Comparison of ENCODE assay signal across 21 mouse cellular contexts in the genomic region with DNA sequence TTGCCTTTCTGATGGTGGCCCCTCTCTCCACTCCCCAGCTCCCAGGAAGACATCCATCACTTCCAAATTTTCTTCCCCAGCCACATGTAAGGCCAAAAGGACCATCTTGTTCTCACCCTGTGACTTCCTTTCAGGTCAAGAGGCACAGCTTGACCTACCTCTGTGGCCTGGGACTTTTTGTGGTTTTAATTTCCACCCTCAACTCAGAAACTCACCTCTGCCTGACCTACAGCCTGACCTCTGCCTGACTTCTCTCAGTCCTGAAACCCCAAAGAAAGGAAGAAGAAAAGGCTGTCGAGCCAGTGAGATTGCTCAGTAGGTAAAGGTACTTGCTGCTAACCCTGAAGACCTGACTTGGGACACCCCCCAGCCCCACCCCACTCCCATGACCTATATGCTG.
DNase-seq lines count a peak whose midpoint lies in the region; ATAC-seq and TF ChIP-seq lines count a peak whose summit lies in the region.
"Had no signal": no experiment of that assay in that cellular context is flagged by ENCODE, and none has a peak within 500 bp of the region (broad histone marks: within the 10 kb centered on the region; RNA-seq: fewer than 3 reads in every experiment).

No protein-coding gene starts in this region.

- no peak overlapping the region for H3K9ac ChIP-seq in stomach, embryonic 15.5 days
- H3K9ac ChIP-seq in stomach, postnatal 0 days (ENCODE audit: low read length), result no peak overlapping the region
- H3K9ac ChIP-seq in CH12.LX (ENCODE audit: insufficient read depth, low read depth), result no peak overlapping the region

- no peak overlapping the region for H3K4me2 ChIP-seq in stomach, embryonic 15.5 days
- no peak overlapping the region for H3K4me2 ChIP-seq in stomach, postnatal 0 days (replicated peaks; ENCODE audit: low read depth)
- H3K4me2 ChIP-seq in CH12.LX (ENCODE audit: insufficient read depth, low read depth, poor library complexity, severe bottlenecking), result 0 out of 2 replicates have a peak overlapping the region, but pooled peaks have one; percentile 32

- no peak for ATAC-seq in stomach, embryonic 15.5 days (ENCODE audit: insufficient read depth, low FRiP score, low read depth)
- no peak for ATAC-seq in stomach, postnatal 0 days (ENCODE audit: low FRiP score, low TSS enrichment)
- ATAC-seq: activated CD4-positive, CD25-positive, alpha-beta regulatory T cell, adult 4 months; CD4-positive, CD25-positive, alpha-beta regulatory T cell, adult 4 months; Patski had no signal

- no peaks in the 10 kb centered on the region for H3K36me3 ChIP-seq in stomach, embryonic 15.5 days
- no peaks in the 10 kb centered on the region for H3K36me3 ChIP-seq in stomach, postnatal 0 days (ENCODE audit: control insufficient read depth, insufficient read depth, low read length)
- H3K36me3 ChIP-seq in CH12.LX (replicated peaks in 1 of 2; ENCODE audit: control insufficient read depth in 1 of 2, insufficient read depth in 1 of 2, low read length in 1 of 2), result no peaks in the 10 kb centered on the region
- H3K36me3 ChIP-seq: G1E had no signal

- no peak for TF ChIP-seq RAD21 in CH12.LX (IDR thresholded peaks at IDR 0.05; ENCODE audit: low read depth, low read length)

- intact Hi-C loops in left cerebral cortex, postnatal 25 days (cut with DNase I), result no loop called here
- intact Hi-C loops in left cerebral cortex, postnatal 36 days (cut with DNase I), result no loop called here

- WGBS in stomach, embryonic 15.5 days, result 38% methylated on average over 1 of the region's 1 CpGs
- 52% methylated on average over 1 of the region's 1 CpGs for WGBS in stomach, postnatal 0 days

- TF ChIP-seq EP300 in stomach, postnatal 0 days (optimal IDR thresholded peaks at IDR 0.05), result no peak
- TF ChIP-seq EP300 in CH12.LX (IDR thresholded peaks at IDR 0.05; ENCODE audit: low read length), result peak; percentile 84

- no peaks in the 10 kb centered on the region for H3K9me3 ChIP-seq in stomach, embryonic 15.5 days
- H3K9me3 ChIP-seq in stomach, postnatal 0 days (ENCODE audit: control insufficient read depth, low read length), result no peaks in the 10 kb centered on the region
- no peaks in the 10 kb centered on the region for H3K9me3 ChIP-seq in CH12.LX (replicated peaks; ENCODE audit: low read length)
- H3K9me3 ChIP-seq: G1E had no signal

- peaks cover 28% of the 10 kb centered on the region for H3K4me1 ChIP-seq in stomach, embryonic 15.5 days
- peaks cover 4% of the 10 kb centered on the region for H3K4me1 ChIP-seq in stomach, postnatal 0 days (replicated peaks; ENCODE audit: control insufficient read depth, insufficient read depth)
- peaks cover 43 to 79% of the 10 kb centered on the region in 2 experiments for H3K4me1 ChIP-seq in CH12.LX (ENCODE audit: control insufficient read depth in 1 of 2, insufficient read depth in 2 of 2)

- 0 out of 2 replicates have a peak overlapping the region, but pooled peaks have one; percentile 77 for H3K27ac ChIP-seq in stomach, embryonic 15.5 days
- H3K27ac ChIP-seq in stomach, postnatal 0 days (replicated peaks), result no peak overlapping the region
- H3K27ac ChIP-seq in CH12.LX (ENCODE audit: insufficient read depth, low read depth), result no peak overlapping the region

- in situ Hi-C loops in CH12.LX (cut with MboI; ENCODE audit: low pct_ligation_motif_present, low pct_unique_long_range_greater_than_20kb, low sequenced_read_pairs), result no loop called here

- H3K27me3 ChIP-seq in stomach, embryonic 15.5 days (replicated peaks), result no peaks in the 10 kb centered on the region
- no peaks in the 10 kb centered on the region for H3K27me3 ChIP-seq in stomach, postnatal 0 days (ENCODE audit: control insufficient read depth, insufficient read depth, low read length)
- H3K27me3 ChIP-seq in CH12.LX (replicated peaks), result no peaks in the 10 kb centered on the region
- H3K27me3 ChIP-seq: Patski had no signal

- no peaks in the 10 kb centered on the region for H3K79me2 ChIP-seq in CH12.LX (replicated peaks; ENCODE audit: control insufficient read depth, extremely low read depth, insufficient read depth, poor library complexity, severe bottlenecking)

- DNase-seq in stomach, postnatal 0 days (ENCODE audit: low spot score), result no peak
- no peak for DNase-seq in CH12.LX (ENCODE audit: extremely low read depth)
- DNase-seq in natural killer cell, adult 2 months (ENCODE audit: low spot score in 2 of 2), result peak; percentile 25 to 48
- no peak for DNase-seq in left cerebral cortex, postnatal 25 days (ENCODE audit: low spot score in 2 of 2)
- DNase-seq in left cerebral cortex, postnatal 36 days (ENCODE audit: low spot score in 2 of 2), result no peak
- DNase-seq: adrenal gland, adult 2 months; adrenal gland, adult 8-10 months; adrenal gland, postnatal 10 days; adrenal gland, postnatal 14 days; adrenal gland, postnatal 25 days; adrenal gland, postnatal 36 days; B cell, adult 2 months; cerebellum, adult 11 months; cerebellum, adult 11-12 months; cerebellum, adult 18-20 months; cerebellum, adult 2 months had no signal

- dilution Hi-C loops in CH12.LX (cut with MboI; ENCODE audit: extremely low pct_ligation_motif_present, extremely low pct_unique_long_range_greater_than_20kb, low sequenced_read_pairs), result no loop called here

- TF ChIP-seq CTCF in stomach, postnatal 0 days (IDR thresholded peaks at IDR 0.05; ENCODE audit: low read depth), result no peak
- TF ChIP-seq CTCF in CH12.LX (conservative IDR thresholded peaks at IDR 0.05 in 1 of 2, IDR thresholded peaks at IDR 0.05 in 1 of 2; ENCODE audit: low read depth in 2 of 2, low read length in 2 of 2), result no peak

- H3K4me3 ChIP-seq in stomach, embryonic 15.5 days (replicated peaks), result no peak overlapping the region
- H3K4me3 ChIP-seq in stomach, postnatal 0 days (ENCODE audit: low read depth, low read length), result no peak overlapping the region
- no peak overlapping the region for H3K4me3 ChIP-seq in CH12.LX (replicated peaks in 1 of 3; ENCODE audit: low read depth in 2 of 3, low read length in 2 of 3, poor library complexity in 1 of 3)

- TF ChIP-seq POLR2A in CH12.LX (IDR thresholded peaks at IDR 0.05; ENCODE audit: low read depth, low read length), result no peak

TF ChIP-seq in CH12.LX, 34 proteins besides CTCF, POLR2A, EP300 and RAD21:
- no peak for TF ChIP-seq TBP (conservative IDR thresholded peaks at IDR 0.05; ENCODE audit: low read depth, low read length)
- no peak for TF ChIP-seq PAX5 (IDR thresholded peaks at IDR 0.05; ENCODE audit: low read length)
- TF ChIP-seq MEF2A (IDR thresholded peaks at IDR 0.05; ENCODE audit: borderline replicate concordance, low read depth, low read length), result peak; percentile 54; the same call in 1 of the 2 replicates
- no peak for TF ChIP-seq JUN (IDR thresholded peaks at IDR 0.05; ENCODE audit: insufficient read depth, low read depth, low read length)
- no peak for TF ChIP-seq ZKSCAN1 (IDR thresholded peaks at IDR 0.05; ENCODE audit: borderline replicate concordance, low read depth, low read length)
- TF ChIP-seq TCF12 (IDR thresholded peaks at IDR 0.05; ENCODE audit: low read depth, low read length), result peak; percentile 76
- TF ChIP-seq CHD2 (IDR thresholded peaks at IDR 0.05; ENCODE audit: low read length), result peak; percentile 59; the same call in 1 of the 2 replicates
- TF ChIP-seq MAZ (IDR thresholded peaks at IDR 0.05; ENCODE audit: low read depth, low read length), result 0 out of 2 replicates have a peak, but pooled peaks have one; percentile 22
- no peak for TF ChIP-seq KAT2A (IDR thresholded peaks at IDR 0.05; ENCODE audit: insufficient replicate concordance, low read length)
- 0 out of 2 replicates have a peak, but pooled peaks have one; percentile 47 for TF ChIP-seq MAFK (IDR thresholded peaks at IDR 0.05; ENCODE audit: insufficient replicate concordance, low read length)
- TF ChIP-seq MXI1 (IDR thresholded peaks at IDR 0.05; ENCODE audit: low read depth, low read length), result no peak
- no peak for TF ChIP-seq USF1 (IDR thresholded peaks at IDR 0.05; ENCODE audit: low read depth, low read length)
- TF ChIP-seq MAX (IDR thresholded peaks at IDR 0.05; ENCODE audit: low read length), result no peak
- TF ChIP-seq SMC3 (IDR thresholded peaks at IDR 0.05; ENCODE audit: low read depth, low read length), result no peak; the same call in 1 of the 2 replicates
- no peak for TF ChIP-seq NRF1 (IDR thresholded peaks at IDR 0.05; ENCODE audit: low read depth, low read length)
- TF ChIP-seq RCOR1 (conservative IDR thresholded peaks at IDR 0.05; ENCODE audit: low read depth, low read length), result no peak
- TF ChIP-seq ELF1 (IDR thresholded peaks at IDR 0.05; ENCODE audit: low read depth, low read length), result no peak
- TF ChIP-seq ZMIZ1 (IDR thresholded peaks at IDR 0.05; ENCODE audit: low read depth, low read length), result no peak
- TF ChIP-seq IRF4 (IDR thresholded peaks at IDR 0.05; ENCODE audit: low read depth, low read length), result peak; percentile 74
- TF ChIP-seq USF2 (conservative IDR thresholded peaks at IDR 0.05; ENCODE audit: low read depth, low read length), result no peak
- TF ChIP-seq SIN3A (IDR thresholded peaks at IDR 0.05; ENCODE audit: low read length), result no peak
- TF ChIP-seq ETS1 (conservative IDR thresholded peaks at IDR 0.05; ENCODE audit: low read depth, low read length), result peak; percentile 56
- no peak for TF ChIP-seq UBTF (IDR thresholded peaks at IDR 0.05; ENCODE audit: low read depth, low read length)
- peak; percentile 70 for TF ChIP-seq BHLHE40 (IDR thresholded peaks at IDR 0.05; ENCODE audit: low read depth, low read length)
- TF ChIP-seq HCFC1 (IDR thresholded peaks at IDR 0.05; ENCODE audit: low read depth, low read length), result no peak
- TF ChIP-seq ZNF384 (IDR thresholded peaks at IDR 0.05; ENCODE audit: low read depth, low read length), result no peak
- TF ChIP-seq JUND (conservative IDR thresholded peaks at IDR 0.05; ENCODE audit: low read depth, low read length), result no peak
- peak; percentile 42; the same call in 1 of the 2 replicates for TF ChIP-seq MYC (IDR thresholded peaks at IDR 0.05; ENCODE audit: low read depth, low read length)
- no peak for TF ChIP-seq CHD1 (IDR thresholded peaks at IDR 0.05; ENCODE audit: low read depth, low read length)
- no peak for TF ChIP-seq NELFE (IDR thresholded peaks at IDR 0.05; ENCODE audit: low read depth, low read length)
- no peak for TF ChIP-seq E2F4 (IDR thresholded peaks at IDR 0.05; ENCODE audit: insufficient replicate concordance, low read depth, low read length)
- TF ChIP-seq GABPA (IDR thresholded peaks at IDR 0.05; ENCODE audit: insufficient replicate concordance, low read depth, low read length), result no peak
- TF ChIP-seq POLR2AphosphoS2 (IDR thresholded peaks at IDR 0.05; ENCODE audit: low read depth, low read length), result no peak
- no peak for TF ChIP-seq ZC3H11A (IDR thresholded peaks at IDR 0.05; ENCODE audit: low read depth, low read length)

Comparison
In these comparisons a context has a peak if more than half of its experiments do, and no peak if none do; other contexts are left out.
1. DNase-seq: peak in natural killer cell, adult 2 months (2 of 2); none in stomach, postnatal 0 days (single experiment), CH12.LX (single experiment), left cerebral cortex, postnatal 25 days (0 of 2) and left cerebral cortex, postnatal 36 days (0 of 2).